ENCODE assay signal across 11 mouse cellular contexts in the genomic region with DNA sequence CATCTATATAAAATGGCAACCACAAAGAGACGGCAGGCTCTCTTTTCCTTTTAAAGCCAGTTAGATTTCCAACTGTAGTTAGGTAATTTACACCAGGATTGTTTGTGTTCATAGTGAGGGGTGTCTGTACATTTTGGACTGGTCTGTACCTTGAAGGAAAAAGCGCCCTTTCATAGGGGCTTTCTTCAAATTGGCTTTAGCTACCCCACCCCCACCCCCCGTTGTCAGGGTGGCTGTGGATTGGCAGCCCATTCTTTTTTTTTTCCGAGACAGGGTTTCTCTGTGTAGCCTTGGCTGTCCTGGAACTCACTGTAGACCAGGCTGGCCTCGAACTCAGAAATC. TPM values are rescaled to one million over a fixed set of nuclear protein-coding genes. Genes with fewer than 3 reads are reported as not detected.
DNase-seq lines count a peak whose midpoint lies in the region; ATAC-seq and TF ChIP-seq lines count a peak whose summit lies in the region.
"Had no signal": no experiment of that assay in that cellular context is flagged by ENCODE, and none has a peak within 500 bp of the region (broad histone marks: within the 10 kb centered on the region; RNA-seq: fewer than 3 reads in every experiment).

No protein-coding gene starts in this region.

- no peaks in the 10 kb centered on the region for H3K27me3 ChIP-seq in hindbrain, embryonic 10.5 days (ENCODE audit: insufficient read depth, poor library complexity, severe bottlenecking)
- H3K27me3 ChIP-seq in hindbrain, postnatal 0 days (ENCODE audit: insufficient read depth, low read length), result no peaks in the 10 kb centered on the region
- H3K27me3 ChIP-seq in midbrain, embryonic 12.5 days, result no peaks in the 10 kb centered on the region
- H3K27me3 ChIP-seq in midbrain, postnatal 0 days (ENCODE audit: insufficient read depth, low read length), result no peaks in the 10 kb centered on the region
- no peaks in the 10 kb centered on the region for H3K27me3 ChIP-seq in limb, embryonic 10.5 days (ENCODE audit: low read depth, poor library complexity, severe bottlenecking)
- no peaks in the 10 kb centered on the region for H3K27me3 ChIP-seq in small intestine, adult 2 months (ENCODE audit: control insufficient read depth, insufficient read depth, low read length)

- TF ChIP-seq CTCF in hindbrain, postnatal 0 days (IDR thresholded peaks at IDR 0.05; ENCODE audit: low read depth), result no peak
- no peak for TF ChIP-seq CTCF in midbrain, postnatal 0 days (IDR thresholded peaks at IDR 0.05)
- no peak for TF ChIP-seq CTCF in small intestine, adult 2 months (IDR thresholded peaks at IDR 0.05; ENCODE audit: extremely low read depth, insufficient read length, insufficient replicate concordance, low read depth, low read length)

- H3K9ac ChIP-seq in hindbrain, postnatal 0 days (replicated peaks; ENCODE audit: low read length), result no peak overlapping the region
- H3K9ac ChIP-seq in midbrain, embryonic 12.5 days (replicated peaks), result no peak overlapping the region
- no peak overlapping the region for H3K9ac ChIP-seq in midbrain, postnatal 0 days (replicated peaks; ENCODE audit: low read length, poor library complexity, severe bottlenecking)

- H3K9me3 ChIP-seq in hindbrain, embryonic 10.5 days, result no peaks in the 10 kb centered on the region
- no peaks in the 10 kb centered on the region for H3K9me3 ChIP-seq in hindbrain, postnatal 0 days (ENCODE audit: low read length)
- no peaks in the 10 kb centered on the region for H3K9me3 ChIP-seq in midbrain, embryonic 12.5 days
- no peaks in the 10 kb centered on the region for H3K9me3 ChIP-seq in midbrain, postnatal 0 days (ENCODE audit: low read length)
- H3K9me3 ChIP-seq in limb, embryonic 10.5 days (replicated peaks), result no peaks in the 10 kb centered on the region

- peaks cover 55% of the 10 kb centered on the region for H3K36me3 ChIP-seq in hindbrain, embryonic 10.5 days
- H3K36me3 ChIP-seq in hindbrain, postnatal 0 days (ENCODE audit: insufficient read depth, low read length), result no peaks in the 10 kb centered on the region
- H3K36me3 ChIP-seq in midbrain, embryonic 12.5 days, result peaks cover 15% of the 10 kb centered on the region; the same call in 1 of the 2 replicates
- H3K36me3 ChIP-seq in midbrain, postnatal 0 days (ENCODE audit: insufficient read depth, low read length), result no peaks in the 10 kb centered on the region; the same call in 1 of the 2 replicates
- peaks cover 56% of the 10 kb centered on the region for H3K36me3 ChIP-seq in limb, embryonic 10.5 days
- 0 out of 2 replicates have a peak, but pooled peaks cover 1% of the 10 kb centered on the region for H3K36me3 ChIP-seq in small intestine, adult 2 months (ENCODE audit: control insufficient read depth, insufficient read depth, low read length)

- WGBS in hindbrain, embryonic 10.5 days, result 89% methylated on average over 5 of the region's 5 CpGs
- WGBS in hindbrain, postnatal 0 days, result 78% methylated on average over 5 of the region's 5 CpGs
- 85% methylated on average over 5 of the region's 5 CpGs for WGBS in midbrain, embryonic 12.5 days
- WGBS in midbrain, postnatal 0 days, result 91% methylated on average over 5 of the region's 5 CpGs
- 93% methylated on average over 5 of the region's 5 CpGs for WGBS in limb, embryonic 10.5 days
- 64% methylated on average over 5 of the region's 5 CpGs for WGBS in small intestine, adult 2 months

- DNase-seq in hindbrain, embryonic 10.5 days (ENCODE audit: low spot score), result no peak
- no peak for DNase-seq in hindbrain, postnatal 0 days (ENCODE audit: low spot score)
- DNase-seq in midbrain, postnatal 0 days (ENCODE audit: low spot score), result no peak
- no peak for DNase-seq in limb, embryonic 10.5 days (ENCODE audit: low spot score)
- DNase-seq: cerebellum, adult 18-20 months; heart, postnatal 36 days; kidney, postnatal 36 days; thymus, postnatal 36 days had no signal

- no peak overlapping the region for H3K27ac ChIP-seq in hindbrain, embryonic 10.5 days
- no peak overlapping the region for H3K27ac ChIP-seq in hindbrain, postnatal 0 days
- H3K27ac ChIP-seq in midbrain, embryonic 12.5 days (replicated peaks), result no peak overlapping the region
- H3K27ac ChIP-seq in midbrain, postnatal 0 days (ENCODE audit: low read depth, low read length), result no peak overlapping the region
- no peak overlapping the region for H3K27ac ChIP-seq in limb, embryonic 10.5 days
- H3K27ac ChIP-seq in small intestine, adult 2 months (ENCODE audit: insufficient read depth, low read depth, low read length), result no peak overlapping the region

- no peak for ATAC-seq in hindbrain, postnatal 0 days
- ATAC-seq in midbrain, embryonic 12.5 days (ENCODE audit: low FRiP score, low read depth), result no peak
- no peak for ATAC-seq in midbrain, postnatal 0 days (ENCODE audit: low FRiP score)
- ATAC-seq in granulocyte monocyte progenitor cell, adult 5-6 weeks (replicated peaks; ENCODE audit: poor library complexity, severe bottlenecking), result no peak

- no peak for TF ChIP-seq POLR2A in small intestine, adult 2 months (IDR thresholded peaks at IDR 0.05; ENCODE audit: low read depth, low read length)

- peak overlapping the region; percentile 24; the same call in 1 of the 2 replicates for H3K4me3 ChIP-seq in hindbrain, embryonic 10.5 days
- H3K4me3 ChIP-seq in hindbrain, postnatal 0 days (ENCODE audit: low read length), result no peak overlapping the region
- peak overlapping the region; percentile 13; the same call in 1 of the 2 replicates for H3K4me3 ChIP-seq in midbrain, embryonic 12.5 days
- no peak overlapping the region for H3K4me3 ChIP-seq in midbrain, postnatal 0 days (ENCODE audit: low read depth, low read length)
- H3K4me3 ChIP-seq in limb, embryonic 10.5 days, result 0 out of 2 replicates have a peak overlapping the region, but pooled peaks have one; percentile 13
- H3K4me3 ChIP-seq in small intestine, adult 2 months (ENCODE audit: low read depth, low read length), result peak overlapping the region; percentile 21; the same call in 1 of the 2 replicates

- no peak overlapping the region for H3K4me2 ChIP-seq in hindbrain, postnatal 0 days (ENCODE audit: low read depth, low read length)
- H3K4me2 ChIP-seq in midbrain, embryonic 12.5 days (replicated peaks), result peak overlapping the region; percentile 7; the same call in 1 of the 2 replicates
- H3K4me2 ChIP-seq in midbrain, postnatal 0 days (ENCODE audit: low read depth, low read length, poor library complexity, severe bottlenecking), result no peak overlapping the region

- H3K4me1 ChIP-seq in hindbrain, embryonic 10.5 days (replicated peaks), result peaks cover 47% of the 10 kb centered on the region
- H3K4me1 ChIP-seq in hindbrain, postnatal 0 days (ENCODE audit: insufficient read depth, low read length), result no peaks in the 10 kb centered on the region
- H3K4me1 ChIP-seq in midbrain, embryonic 12.5 days, result peaks cover 31% of the 10 kb centered on the region
- H3K4me1 ChIP-seq in midbrain, postnatal 0 days (ENCODE audit: insufficient read depth, low read length), result peaks cover 1% of the 10 kb centered on the region; the same call in 1 of the 2 replicates
- H3K4me1 ChIP-seq in limb, embryonic 10.5 days, result peaks cover 26% of the 10 kb centered on the region
- H3K4me1 ChIP-seq in small intestine, adult 2 months (ENCODE audit: control insufficient read depth, insufficient read depth, insufficient read length, low read length), result peaks cover 5% of the 10 kb centered on the region

RNA-seq across cellular contexts. Expression of a gene that starts 3.7 kb away (rescaled TPM):
- 176 and 199 TPM in 2 replicates for polyA plus RNA-seq in hindbrain, embryonic 10.5 days (2016; fragmentation: Nextera tagmentation; extraction: Ambion mirVana)
- 128 TPM in 2 replicates for total RNA-seq in hindbrain, postnatal 0 days (2014; rRNA removed)
- 39.9 and 41.7 TPM in 2 replicates for polyA plus RNA-seq in hindbrain, postnatal 0 days (2015; fragmentation: Nextera tagmentation; extraction: Ambion mirVana)
- 139 and 142 TPM in 2 replicates for polyA plus RNA-seq in midbrain, embryonic 12.5 days (2016; fragmentation: Nextera tagmentation; extraction: Ambion mirVana)
- 89.0 and 97.8 TPM in 2 replicates for total RNA-seq in midbrain, postnatal 0 days (2014; rRNA removed)
- 39.7 and 40.9 TPM in 2 replicates for polyA plus RNA-seq in midbrain, postnatal 0 days (2015; fragmentation: Nextera tagmentation; extraction: Ambion mirVana)
- polyA plus RNA-seq in limb, embryonic 10.5 days (2016; fragmentation: Nextera tagmentation; extraction: Ambion mirVana), result 222 and 267 TPM in 2 replicates
- 123 and 182 TPM in 2 replicates for polyA plus RNA-seq in small intestine, adult 2 months (2012; rRNA removed)
- 75.6 and 150 TPM in 2 replicates for total RNA-seq in granulocyte monocyte progenitor cell, adult 5-6 weeks (2014; fragmentation: Nextera tagmentation)
- total RNA-seq in granulocyte monocyte progenitor cell, adult 5-6 weeks (2017), result 174 and 181 TPM in 2 replicates

RNA-seq across cellular contexts. Expression of a gene that starts 15.5 kb away (rescaled TPM):
- 278 and 314 TPM in 2 replicates for polyA plus RNA-seq in hindbrain, embryonic 10.5 days (2016; fragmentation: Nextera tagmentation; extraction: Ambion mirVana)
- 35.5 and 43.1 TPM in 2 replicates for total RNA-seq in hindbrain, postnatal 0 days (2014; rRNA removed)
- polyA plus RNA-seq in hindbrain, postnatal 0 days (2015; fragmentation: Nextera tagmentation; extraction: Ambion mirVana), result 106 and 110 TPM in 2 replicates
- polyA plus RNA-seq in midbrain, embryonic 12.5 days (2016; fragmentation: Nextera tagmentation; extraction: Ambion mirVana), result 188 and 202 TPM in 2 replicates
- 17.6 and 35.3 TPM in 2 replicates for total RNA-seq in midbrain, postnatal 0 days (2014; rRNA removed)
- 93.0 and 94.9 TPM in 2 replicates for polyA plus RNA-seq in midbrain, postnatal 0 days (2015; fragmentation: Nextera tagmentation; extraction: Ambion mirVana)
- 320 and 365 TPM in 2 replicates for polyA plus RNA-seq in limb, embryonic 10.5 days (2016; fragmentation: Nextera tagmentation; extraction: Ambion mirVana)
- 51.7 and 82.1 TPM in 2 replicates for polyA plus RNA-seq in small intestine, adult 2 months (2012; rRNA removed)
- total RNA-seq in granulocyte monocyte progenitor cell, adult 5-6 weeks (2014; fragmentation: Nextera tagmentation), result 129 and 305 TPM in 2 replicates
- total RNA-seq in granulocyte monocyte progenitor cell, adult 5-6 weeks (2017), result 42.0 and 71.6 TPM in 2 replicates

RNA-seq across cellular contexts. Expression of a gene that starts 19.3 kb away (rescaled TPM):
- polyA plus RNA-seq in hindbrain, embryonic 10.5 days (2016; fragmentation: Nextera tagmentation; extraction: Ambion mirVana), result 0.10 and 0.24 TPM in 2 replicates
- total RNA-seq in hindbrain, postnatal 0 days (2014; rRNA removed), result 0.68 and 1.2 TPM in 2 replicates
- 0.11 and 0.18 TPM in 2 replicates for polyA plus RNA-seq in hindbrain, postnatal 0 days (2015; fragmentation: Nextera tagmentation; extraction: Ambion mirVana)
- 0.14 and 0.23 TPM in 2 replicates for polyA plus RNA-seq in midbrain, embryonic 12.5 days (2016; fragmentation: Nextera tagmentation; extraction: Ambion mirVana)
- 0.19 and 0.44 TPM in 2 replicates for total RNA-seq in midbrain, postnatal 0 days (2014; rRNA removed)
- polyA plus RNA-seq in midbrain, postnatal 0 days (2015; fragmentation: Nextera tagmentation; extraction: Ambion mirVana), result 0.06 and 0.14 TPM in 2 replicates
- 0.15 and 0.23 TPM in 2 replicates for polyA plus RNA-seq in limb, embryonic 10.5 days (2016; fragmentation: Nextera tagmentation; extraction: Ambion mirVana)
- 0.82 and 1.2 TPM in 2 replicates for polyA plus RNA-seq in small intestine, adult 2 months (2012; rRNA removed)
- total RNA-seq in granulocyte monocyte progenitor cell, adult 5-6 weeks (2014; fragmentation: Nextera tagmentation), result 0.11 and 0.19 TPM in 2 replicates
- total RNA-seq in granulocyte monocyte progenitor cell, adult 5-6 weeks (2017), result not detected in 2 replicates

RNA-seq across cellular contexts. Expression of a gene that starts 24.6 kb away (rescaled TPM):
- polyA plus RNA-seq in hindbrain, embryonic 10.5 days (2016; fragmentation: Nextera tagmentation; extraction: Ambion mirVana), result 0.76 and 0.78 TPM in 2 replicates
- 0.99 and 1.4 TPM in 2 replicates for total RNA-seq in hindbrain, postnatal 0 days (2014; rRNA removed)
- polyA plus RNA-seq in hindbrain, postnatal 0 days (2015; fragmentation: Nextera tagmentation; extraction: Ambion mirVana), result 0.76 TPM in 2 replicates
- polyA plus RNA-seq in midbrain, embryonic 12.5 days (2016; fragmentation: Nextera tagmentation; extraction: Ambion mirVana), result 1.1 and 1.7 TPM in 2 replicates
- total RNA-seq in midbrain, postnatal 0 days (2014; rRNA removed), result 1.4 and 1.6 TPM in 2 replicates
- 0.73 and 0.81 TPM in 2 replicates for polyA plus RNA-seq in midbrain, postnatal 0 days (2015; fragmentation: Nextera tagmentation; extraction: Ambion mirVana)
- 0.58 and 0.85 TPM in 2 replicates for polyA plus RNA-seq in limb, embryonic 10.5 days (2016; fragmentation: Nextera tagmentation; extraction: Ambion mirVana)
- polyA plus RNA-seq in small intestine, adult 2 months (2012; rRNA removed), result 0.06 and 0.14 TPM in 2 replicates
- total RNA-seq in granulocyte monocyte progenitor cell, adult 5-6 weeks (2014; fragmentation: Nextera tagmentation), result not detected in 2 replicates
- 0.09 TPM in 1 of 2 replicates, not detected in the other for total RNA-seq in granulocyte monocyte progenitor cell, adult 5-6 weeks (2017)

RNA-seq across cellular contexts. Expression of a gene that starts 25.2 kb away (rescaled TPM):
- polyA plus RNA-seq in hindbrain, embryonic 10.5 days (2016; fragmentation: Nextera tagmentation; extraction: Ambion mirVana), result 0.90 and 1.7 TPM in 2 replicates
- 25.0 and 29.0 TPM in 2 replicates for total RNA-seq in hindbrain, postnatal 0 days (2014; rRNA removed)
- 13.6 and 14.7 TPM in 2 replicates for polyA plus RNA-seq in hindbrain, postnatal 0 days (2015; fragmentation: Nextera tagmentation; extraction: Ambion mirVana)
- 2.3 and 2.8 TPM in 2 replicates for polyA plus RNA-seq in midbrain, embryonic 12.5 days (2016; fragmentation: Nextera tagmentation; extraction: Ambion mirVana)
- total RNA-seq in midbrain, postnatal 0 days (2014; rRNA removed), result 34.9 TPM in 2 replicates
- 18.2 and 19.8 TPM in 2 replicates for polyA plus RNA-seq in midbrain, postnatal 0 days (2015; fragmentation: Nextera tagmentation; extraction: Ambion mirVana)
- polyA plus RNA-seq in limb, embryonic 10.5 days (2016; fragmentation: Nextera tagmentation; extraction: Ambion mirVana), result 1.1 and 1.4 TPM in 2 replicates
- polyA plus RNA-seq in small intestine, adult 2 months (2012; rRNA removed), result 8.9 and 9.3 TPM in 2 replicates
- total RNA-seq in granulocyte monocyte progenitor cell, adult 5-6 weeks (2014; fragmentation: Nextera tagmentation), result 5.5 and 6.2 TPM in 2 replicates
- 45.2 and 49.0 TPM in 2 replicates for total RNA-seq in granulocyte monocyte progenitor cell, adult 5-6 weeks (2017)

Comparison
In these comparisons a context has a peak if more than half of its experiments do, and no peak if none do; other contexts are left out.
1. H3K4me3 ChIP-seq: peak in hindbrain, embryonic 10.5 days (single experiment), midbrain, embryonic 12.5 days (single experiment), limb, embryonic 10.5 days (single experiment) and small intestine, adult 2 months (single experiment); none in hindbrain, postnatal 0 days (single experiment) and midbrain, postnatal 0 days (single experiment).